Mouse (Mus musculus): Measurements from ENCODE around the gene AC124502.3.

GRCm38 (mm10) chr19:5073028-5073427 lies 34.3 kb downstream of the AC124502.3 start:
- TF ChIP-seq GATA1 (IDR thresholded peaks at IDR 0.05; ENCODE audit: borderline replicate concordance, low read length) (no peak), FLI1 (IDR thresholded peaks at IDR 0.05; ENCODE audit: low read length) (no peak)
